Mouse (Mus musculus) spleen, adult 18-20 months (tissue): ENCODE measurements at regions not wholly inside any gene's neighbourhood (a gene's known extent, or its start where the extent isn't known, plus 50 kb on each side); places are given as distances from the start of the nearest gene placed in this dataset.

Experiments
- DNase-seq, 2 experiments: peaks; one replicate each; pipeline ENCODE4 v3.0.0; 2022; ENCODE audit warnings: mixed read lengths in 2 of 2

DNA sequence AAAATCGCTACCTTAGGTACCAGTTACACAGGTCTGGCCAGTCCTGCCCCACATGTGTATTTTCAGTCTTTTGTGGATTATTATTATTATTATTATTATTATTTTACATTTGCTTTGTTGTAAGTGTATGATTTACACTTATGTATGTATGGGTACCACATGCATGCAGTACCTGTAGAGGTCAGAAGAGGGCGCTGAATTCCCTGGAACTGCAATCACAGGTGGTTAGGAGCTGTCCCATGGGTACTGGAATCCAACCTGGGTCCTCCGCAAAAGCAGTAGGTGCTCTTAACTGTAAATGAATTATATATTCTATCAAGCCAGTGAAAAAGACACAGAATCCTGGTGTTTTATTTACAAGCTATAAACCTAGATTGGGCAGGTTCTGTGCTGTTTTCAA is 131.4 kb upstream of the Psmd7 start:
- no peak for DNase-seq

DNA sequence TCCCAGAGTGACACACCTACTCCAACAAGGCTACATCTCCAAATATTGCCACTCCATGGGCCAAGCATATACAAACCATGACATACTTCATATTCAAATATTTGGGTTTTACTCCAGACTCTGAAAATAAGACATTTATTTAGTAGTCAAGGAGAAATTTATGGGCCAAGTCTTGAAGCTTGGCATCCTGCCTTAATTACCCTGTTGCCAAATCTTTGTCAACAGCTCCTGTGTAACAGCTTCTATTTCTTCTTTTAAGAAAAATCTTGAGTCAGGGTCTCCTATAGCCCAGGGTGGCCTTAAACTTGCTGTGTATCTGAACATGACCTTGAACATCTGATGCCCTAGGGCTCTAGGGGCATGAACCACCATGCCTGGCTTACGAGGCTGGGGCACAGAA is 138.5 kb upstream of the Psmd7 start:
- DNase-seq: no peak

DNA sequence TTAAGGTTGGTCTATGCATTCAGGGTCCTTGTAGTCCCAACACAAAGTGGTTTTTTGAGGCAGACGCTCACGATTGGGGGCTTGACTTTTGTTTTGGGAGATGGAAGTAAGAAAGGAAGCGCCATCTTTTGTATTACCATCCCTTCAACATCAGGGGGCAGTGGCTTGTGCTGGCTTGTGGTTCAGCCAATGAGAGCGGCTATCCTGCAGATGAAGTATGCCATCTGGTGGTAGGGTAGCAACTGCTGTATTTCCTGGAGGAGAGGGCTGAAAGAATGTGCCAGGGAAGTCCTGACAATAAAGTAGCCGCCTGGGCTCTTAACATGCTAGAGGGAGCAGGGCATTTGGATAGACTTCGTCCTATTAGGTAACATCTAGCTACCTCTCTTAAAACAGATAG is 139.0 kb upstream of the Psmd7 start:
- no peak for DNase-seq

DNA sequence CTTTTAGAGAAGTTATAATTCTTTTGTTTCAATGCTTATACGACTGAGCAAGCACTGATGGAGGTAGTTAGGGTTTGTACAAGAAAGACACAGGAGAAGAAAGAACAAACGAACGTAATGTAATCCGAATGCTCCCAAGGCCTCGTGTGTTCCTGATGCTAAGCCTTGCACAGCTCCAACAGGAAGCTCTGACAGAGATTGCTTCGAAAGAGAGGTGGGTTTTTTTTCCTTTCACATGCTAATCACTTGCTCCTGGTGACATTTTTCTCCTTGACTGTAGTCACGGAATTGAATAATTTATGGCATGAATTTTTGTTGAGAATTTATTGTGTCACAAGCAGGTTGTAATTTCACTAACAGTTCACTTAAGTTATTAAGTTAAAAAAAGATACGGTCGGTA is 150.8 kb upstream of the Psmd7 start:
- no peak for DNase-seq

DNA sequence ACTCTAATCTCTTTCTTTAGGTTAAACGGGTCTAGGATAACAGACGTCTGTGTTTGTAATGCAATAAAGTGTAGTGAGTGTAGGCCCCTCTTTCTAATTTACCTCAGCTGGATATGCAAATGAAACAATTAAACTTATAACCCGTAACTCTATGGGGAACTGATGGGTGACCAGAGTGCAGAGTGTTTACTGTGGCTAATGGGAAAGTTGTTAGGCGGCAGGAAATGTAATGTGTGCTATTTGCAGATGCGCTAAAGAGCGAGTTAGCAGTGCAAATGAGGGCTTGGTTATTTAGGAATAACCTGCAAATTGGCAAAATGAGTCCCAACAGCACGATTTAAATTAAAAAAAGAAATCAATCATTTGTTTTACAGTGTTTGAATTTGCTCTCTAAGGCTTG is 168.8 kb upstream of the Psmd7 start:
- DNase-seq: no peak

DNA sequence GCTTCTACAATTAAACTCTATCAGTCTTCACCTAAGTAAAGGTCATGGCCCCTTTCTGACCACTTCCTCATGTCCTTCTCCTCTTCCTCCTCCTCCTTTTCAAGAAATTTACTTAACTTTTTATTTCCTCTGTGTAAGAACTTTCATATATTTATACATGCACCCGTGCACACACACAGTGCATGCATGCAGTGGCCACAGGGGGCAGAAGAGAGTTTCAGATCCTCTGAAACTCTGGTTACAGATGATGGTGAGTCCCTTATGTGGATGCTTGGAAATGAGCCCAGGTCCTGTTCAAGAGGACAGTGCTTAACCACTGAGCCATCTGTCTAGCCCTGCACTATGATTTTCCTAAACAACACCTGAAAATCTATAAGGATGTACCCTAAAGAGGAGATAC is 170.4 kb upstream of the Psmd7 start:
- DNase-seq: no peak

DNA sequence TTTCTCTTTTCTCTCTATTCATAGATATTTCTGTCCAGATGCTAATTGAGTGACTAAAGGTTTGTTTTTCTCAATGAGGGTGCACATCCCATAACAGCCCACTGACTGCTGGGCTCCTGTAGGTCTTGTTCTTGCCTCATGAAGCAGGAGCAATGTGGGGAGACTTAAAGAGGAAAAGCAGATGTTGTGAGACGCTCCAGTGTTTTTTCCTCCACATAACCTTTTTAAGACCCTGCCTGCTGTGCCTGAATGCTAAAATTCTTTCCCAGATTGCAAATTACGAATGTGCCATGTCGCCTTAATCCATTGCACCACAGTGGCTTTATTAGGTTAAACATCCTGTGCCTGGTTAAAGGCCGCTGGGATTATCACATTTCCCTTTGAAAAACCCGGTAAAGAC is 165.5 kb upstream of the Zfhx3 start:
- no peak for DNase-seq

DNA sequence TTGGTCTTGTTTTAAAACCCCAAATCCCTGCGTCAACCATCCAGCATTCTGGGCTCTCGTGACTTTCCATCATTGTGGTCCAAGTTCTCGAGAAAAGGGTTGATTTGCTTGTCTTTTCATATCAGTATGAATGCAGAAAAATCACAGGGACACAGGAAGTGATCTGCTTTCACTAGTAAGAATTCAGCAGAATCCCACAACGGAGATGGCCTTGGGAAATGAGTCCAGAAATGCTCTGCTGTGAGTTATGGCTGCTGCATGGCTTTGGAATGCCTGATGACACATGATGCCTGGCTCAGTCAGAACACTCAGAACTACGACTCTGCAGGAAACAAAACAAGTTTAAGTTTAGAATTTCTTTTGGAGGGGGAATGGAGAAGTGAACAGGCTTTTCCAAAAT is 156.7 kb upstream of the Zfhx3 start:
- no peak for DNase-seq

DNA sequence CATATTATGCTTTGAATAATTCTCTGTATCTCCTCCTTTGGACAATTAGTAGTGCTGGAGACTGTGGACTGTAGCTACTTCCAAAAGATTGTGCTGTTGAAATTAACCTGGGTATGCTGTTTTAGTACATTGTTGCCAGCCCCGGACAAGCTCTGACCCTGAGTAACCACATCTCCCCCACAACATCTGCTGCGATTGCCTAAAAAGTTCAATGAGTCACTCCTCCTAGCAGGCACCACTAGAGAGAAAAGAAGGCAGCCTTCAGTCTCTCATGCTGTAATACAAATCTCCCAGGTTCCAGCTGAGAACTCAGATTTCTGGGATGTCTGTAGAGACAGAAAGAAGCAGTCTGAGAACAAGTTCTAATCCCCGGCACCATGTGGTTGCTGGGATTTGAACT is 150.2 kb upstream of the Zfhx3 start:
- no peak for DNase-seq

DNA sequence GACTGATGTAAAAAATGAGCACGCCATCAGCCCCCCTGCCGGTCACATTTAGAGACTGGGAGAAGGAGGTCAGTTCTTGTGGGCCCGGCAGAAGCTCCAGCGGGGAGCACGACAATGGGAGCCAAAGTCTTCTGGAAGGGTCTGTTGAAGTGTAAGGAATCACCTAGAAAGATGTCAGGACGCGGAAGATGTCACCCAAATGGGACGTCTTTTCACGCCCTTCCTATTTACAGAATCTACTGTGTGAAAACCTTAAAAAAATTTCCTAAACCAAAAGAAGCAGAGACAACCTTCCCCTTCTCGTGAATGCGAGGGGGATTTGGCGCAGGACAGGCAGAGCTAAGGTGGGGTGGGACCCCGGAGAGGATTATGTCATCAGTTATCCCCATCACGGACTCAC is 127.5 kb upstream of the Zfhx3 start:
- no peak for DNase-seq

DNA sequence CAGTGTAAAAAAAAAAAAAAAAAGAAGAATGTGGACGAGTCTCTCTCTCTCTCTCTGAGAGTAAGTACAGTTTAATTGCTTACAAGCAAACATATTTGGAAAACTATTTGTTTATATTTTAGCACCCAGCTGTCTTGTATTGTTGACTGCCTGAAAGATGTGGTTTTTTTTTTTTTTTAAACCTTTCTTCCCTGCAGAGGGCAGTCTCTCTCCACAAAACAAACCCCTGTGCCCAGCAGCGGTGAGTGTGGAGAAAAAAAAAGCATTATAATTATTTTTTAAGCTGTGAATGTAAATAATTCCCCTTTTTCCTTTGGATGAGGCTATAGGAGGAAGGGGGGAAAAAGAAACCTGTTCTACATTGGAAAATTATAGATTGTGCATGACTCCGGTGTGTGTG is 126.7 kb upstream of the Zfhx3 start:
- DNase-seq: no peak

DNA sequence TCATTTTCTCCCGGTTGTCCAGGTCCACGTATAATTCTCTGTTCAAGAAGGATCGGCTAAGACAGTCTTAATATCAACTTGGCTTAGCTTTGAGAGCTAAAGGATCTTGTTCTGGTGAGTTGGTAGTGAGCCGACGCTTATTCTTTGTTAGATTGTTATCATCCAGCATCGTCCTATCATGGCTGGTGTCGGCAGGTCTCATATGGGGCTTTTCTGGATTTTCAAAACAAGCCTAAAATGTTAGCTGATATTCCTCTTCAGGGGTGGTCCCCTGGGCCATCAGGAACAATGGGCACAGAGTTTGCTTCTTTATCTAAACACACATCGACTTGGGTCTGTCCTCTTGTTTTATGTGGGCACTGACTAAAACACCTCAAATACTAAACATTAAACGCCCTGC is 124.6 kb upstream of the Zfhx3 start:
- no peak for DNase-seq

DNA sequence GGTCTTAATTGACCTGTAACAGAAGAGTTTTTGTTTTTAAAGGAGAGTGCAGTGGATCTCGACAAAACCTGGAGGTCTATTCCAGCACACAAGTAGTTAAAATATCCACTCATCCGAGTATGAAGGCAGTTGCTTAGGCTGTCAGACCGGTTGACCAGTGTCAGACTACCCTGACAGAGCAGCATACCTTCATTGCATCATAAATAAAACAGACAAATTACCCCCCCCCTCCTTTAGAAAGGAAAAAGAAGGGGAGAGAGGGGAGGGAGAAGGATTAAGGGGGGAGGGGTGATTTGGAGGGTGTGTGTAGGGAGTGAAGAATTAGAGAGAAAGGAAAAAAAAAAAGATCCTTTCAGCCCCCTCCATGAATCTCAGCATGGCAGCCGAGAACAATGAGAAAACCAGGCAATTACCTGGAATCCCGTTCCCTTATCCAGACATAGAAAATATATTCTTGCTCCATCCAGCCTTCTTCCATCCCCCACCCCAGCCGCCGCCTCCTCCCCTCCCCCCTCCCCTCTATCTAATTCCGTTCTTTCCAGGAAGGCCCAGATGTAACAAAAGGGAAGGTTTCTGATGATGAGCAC is 122.2 kb upstream of the Zfhx3 start:
- DNase-seq: no peak

DNA sequence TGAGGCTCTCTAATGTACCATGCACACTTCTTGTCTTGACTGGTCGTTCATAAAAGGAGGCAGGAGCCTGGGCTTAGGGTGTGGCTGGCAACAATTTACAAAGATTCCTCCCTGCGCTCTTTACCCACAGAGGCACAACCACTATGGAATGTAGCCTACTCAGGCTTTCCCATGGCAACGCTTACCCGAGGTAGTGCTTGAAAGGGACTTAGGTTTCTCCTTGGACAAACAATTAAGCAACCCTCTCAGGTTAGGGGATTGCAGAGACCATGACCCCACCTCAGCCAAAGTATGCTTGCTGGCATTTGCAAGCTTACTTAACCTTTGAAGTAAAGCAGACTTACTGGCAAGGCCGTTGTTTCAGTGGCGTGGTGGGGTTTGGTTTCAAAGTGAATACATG is 120.9 kb upstream of the Zfhx3 start:
- no peak for DNase-seq

DNA sequence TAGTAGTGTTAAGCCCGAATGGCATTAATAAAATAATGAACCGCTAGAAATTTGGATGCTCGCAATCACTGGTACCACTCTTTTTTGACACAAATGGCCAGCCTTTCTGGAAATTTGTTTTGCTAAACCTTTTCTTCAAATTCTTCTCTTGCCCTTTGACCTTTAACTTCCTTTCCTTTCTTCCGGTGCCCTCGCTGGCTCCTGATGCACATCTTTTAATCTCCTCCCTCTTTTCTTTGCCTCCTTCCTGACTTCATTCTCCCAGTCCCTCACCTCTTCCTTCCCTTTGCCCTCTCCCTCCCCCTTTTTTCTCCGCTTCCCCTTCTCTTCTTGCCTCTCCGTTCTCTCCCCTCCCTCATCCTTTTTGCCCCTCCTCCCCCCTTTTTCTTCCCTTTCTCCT is 118.3 kb upstream of the Zfhx3 start:
- DNase-seq: no peak

DNA sequence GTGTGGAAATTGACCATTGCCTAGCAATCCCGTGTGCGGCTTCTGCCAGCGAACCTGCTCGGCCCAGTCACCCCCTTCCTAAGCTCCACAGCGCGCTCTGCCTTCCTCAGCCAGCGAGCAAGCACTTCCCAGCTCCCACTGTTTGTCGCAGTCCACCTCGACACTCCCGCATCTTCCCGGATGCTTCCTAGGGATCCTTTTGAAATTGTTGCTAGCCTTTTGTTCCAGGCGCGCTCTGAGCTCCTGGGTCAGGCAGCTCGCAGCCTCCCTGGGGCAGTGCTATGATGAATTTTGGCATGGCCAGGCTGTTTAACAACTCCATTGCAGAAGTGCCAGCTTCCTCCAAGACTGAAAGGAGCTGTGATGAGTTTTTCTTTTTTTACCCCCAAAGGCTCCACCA is 117.8 kb upstream of the Zfhx3 start:
- DNase-seq: no peak

DNA sequence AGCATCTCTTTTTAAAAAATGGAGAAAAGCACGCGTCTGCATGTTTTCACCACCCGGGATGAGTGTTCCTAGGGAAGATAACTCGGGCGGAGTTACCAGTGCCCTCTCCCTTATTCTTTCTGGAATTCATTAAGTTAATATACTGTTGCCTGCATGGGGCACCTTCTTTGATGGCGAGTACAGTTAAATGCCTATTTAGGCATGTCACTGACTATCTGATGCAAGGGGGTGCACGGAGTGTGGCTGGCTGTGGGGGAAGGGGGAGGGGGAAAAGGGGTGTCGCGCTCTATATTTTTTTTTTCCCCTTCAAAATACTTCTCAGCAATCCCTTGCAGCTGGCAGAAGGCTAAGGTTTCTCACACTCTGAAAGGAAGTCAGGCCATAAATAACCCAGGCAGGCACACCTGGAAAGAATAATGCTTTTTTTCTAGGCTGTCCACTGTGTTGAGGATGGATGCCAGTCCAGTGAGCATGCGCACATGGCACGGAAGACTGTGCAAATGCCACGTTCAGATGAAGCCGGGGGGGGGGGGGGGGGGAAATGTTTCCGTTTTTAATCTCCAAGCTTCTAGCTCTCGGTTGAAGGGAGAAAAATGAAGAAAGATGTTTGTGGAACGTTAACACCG is 114.8 kb upstream of the Zfhx3 start:
- no peak for DNase-seq

DNA sequence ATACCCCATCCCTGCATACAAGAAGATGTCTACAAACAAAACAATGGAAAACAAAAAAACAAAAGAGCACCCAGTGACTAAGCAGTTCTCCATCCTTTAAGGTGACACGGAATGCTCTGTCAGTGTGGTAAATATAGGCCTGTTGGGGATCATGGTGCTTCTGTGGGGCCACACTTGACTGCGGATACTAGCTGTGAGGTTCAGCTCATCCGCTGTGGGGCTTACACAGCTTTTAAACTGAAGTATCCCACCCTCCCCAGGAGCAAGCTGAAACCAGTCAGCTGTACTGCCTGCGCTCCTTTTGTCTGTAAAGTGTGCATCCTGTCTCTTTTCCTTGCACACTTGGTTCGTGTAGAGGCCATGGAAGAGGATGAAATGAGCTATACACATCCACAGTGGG is 113.9 kb upstream of the Zfhx3 start:
- DNase-seq: no peak

DNA sequence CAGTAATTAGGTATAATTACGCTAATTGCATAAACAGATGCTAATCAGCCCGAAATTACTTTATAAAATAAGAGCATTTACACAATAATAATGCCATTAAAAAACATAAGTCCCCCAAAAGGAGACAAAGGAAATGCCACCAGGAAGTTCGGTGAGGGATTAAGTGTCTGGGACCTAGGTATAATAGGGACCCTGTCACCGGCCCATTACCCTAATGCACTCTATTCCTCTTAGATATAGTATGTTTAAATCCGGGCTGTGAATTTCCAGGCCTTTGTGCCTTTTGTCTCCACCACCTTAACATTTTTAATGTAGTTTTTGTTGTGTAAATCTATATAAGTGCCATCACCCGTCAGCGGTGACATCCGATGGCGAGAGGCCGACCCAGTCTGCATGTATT is 109.0 kb upstream of the Zfhx3 start:
- no peak for DNase-seq

DNA sequence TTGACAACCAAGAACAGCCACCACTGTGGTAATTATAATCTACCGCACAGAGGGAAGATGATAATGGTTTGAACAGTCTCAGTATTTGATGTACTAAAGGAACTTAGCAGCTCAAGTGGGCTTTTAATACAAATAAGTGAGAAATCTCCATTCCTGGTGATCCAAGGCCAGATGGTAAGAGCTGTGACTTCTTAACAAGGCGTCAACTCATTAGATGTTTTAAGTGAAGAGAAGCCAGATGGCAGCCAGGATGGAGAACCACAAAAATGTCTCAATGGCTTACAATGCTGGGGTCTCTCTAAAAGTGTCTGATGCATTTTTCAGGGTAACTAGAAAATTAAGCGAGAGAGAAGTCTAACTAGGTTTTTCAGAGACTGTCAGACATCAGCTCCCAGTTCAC is 96.3 kb upstream of the Zfhx3 start:
- no peak for DNase-seq

DNA sequence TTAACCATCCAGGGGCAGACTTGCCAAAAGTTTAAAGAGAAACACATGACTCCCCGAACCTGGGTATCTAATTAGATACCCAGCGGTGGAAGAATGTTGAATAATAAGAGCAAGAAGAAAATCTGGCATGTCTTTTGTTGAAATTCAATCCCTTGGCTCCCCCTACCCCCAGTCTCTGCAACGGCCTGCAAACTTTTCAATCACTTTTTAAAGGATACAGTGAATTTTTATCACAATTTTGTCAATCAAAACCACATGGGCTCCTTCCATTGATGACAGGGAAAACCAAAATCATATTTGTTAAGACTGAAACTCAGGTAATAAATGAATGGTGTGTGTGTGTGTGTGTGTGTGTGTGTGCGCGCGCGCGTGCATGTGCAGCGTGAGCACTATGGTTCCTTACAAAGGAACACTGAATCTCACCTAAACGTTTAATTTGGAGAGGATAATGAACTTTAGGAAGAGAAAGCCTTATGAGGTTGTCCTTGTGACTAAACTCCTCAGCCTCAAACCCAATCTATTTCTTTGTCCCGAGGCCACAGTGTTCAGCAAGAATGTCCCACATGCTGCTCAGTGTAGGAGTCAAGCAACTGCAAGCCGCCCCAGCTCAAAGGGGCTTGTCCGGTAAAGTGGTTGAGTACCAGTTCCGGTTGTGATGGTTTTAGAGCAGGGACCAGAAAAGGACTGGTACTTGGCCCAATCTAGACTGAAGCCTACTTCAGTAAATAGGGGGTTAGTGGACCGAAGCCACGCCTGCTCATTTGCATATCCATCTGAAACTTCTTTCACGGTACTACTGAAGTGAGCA is 91.0 kb upstream of the Zfhx3 start:
- DNase-seq: no peak

DNA sequence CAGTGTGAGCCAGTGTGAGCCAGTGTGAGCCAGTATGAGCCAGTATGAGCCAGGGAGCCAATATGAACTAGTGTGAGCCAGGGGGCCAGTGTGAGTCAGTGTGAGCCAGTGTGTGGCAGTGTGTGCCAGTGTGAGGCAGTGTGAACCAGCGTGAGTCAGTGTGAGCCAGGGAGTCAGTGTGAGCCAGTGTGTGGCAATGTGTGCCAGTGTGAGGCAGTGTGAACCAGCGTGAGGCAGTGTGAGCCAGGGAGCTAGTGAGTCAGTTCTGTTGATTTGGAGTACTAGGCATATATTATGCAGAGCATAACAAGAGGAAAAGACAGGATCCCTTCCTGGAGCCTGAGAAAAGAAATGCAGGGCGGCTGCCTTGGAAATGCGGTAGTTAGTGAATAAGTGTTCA is 82.7 kb upstream of the Zfhx3 start:
- no peak for DNase-seq

DNA sequence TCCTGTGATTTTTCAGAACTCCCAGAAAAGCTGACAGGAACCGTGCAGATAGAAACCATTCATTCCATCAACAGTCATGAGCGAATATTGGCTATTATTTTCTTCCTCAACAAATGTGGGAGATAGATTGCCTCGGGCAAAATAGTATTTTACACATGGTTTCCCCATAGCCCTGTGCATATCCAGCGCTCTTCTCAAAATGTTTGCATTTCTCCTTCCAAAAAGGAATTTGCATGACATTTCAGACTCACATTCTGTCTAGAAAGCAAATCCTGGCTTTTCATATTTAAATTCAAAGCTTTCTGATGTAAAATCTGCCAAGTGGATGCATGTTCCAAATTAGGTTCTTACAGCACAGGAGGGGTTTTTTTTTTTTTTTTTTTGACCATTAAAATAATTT is 82.2 kb upstream of the Zfhx3 start:
- no peak for DNase-seq

DNA sequence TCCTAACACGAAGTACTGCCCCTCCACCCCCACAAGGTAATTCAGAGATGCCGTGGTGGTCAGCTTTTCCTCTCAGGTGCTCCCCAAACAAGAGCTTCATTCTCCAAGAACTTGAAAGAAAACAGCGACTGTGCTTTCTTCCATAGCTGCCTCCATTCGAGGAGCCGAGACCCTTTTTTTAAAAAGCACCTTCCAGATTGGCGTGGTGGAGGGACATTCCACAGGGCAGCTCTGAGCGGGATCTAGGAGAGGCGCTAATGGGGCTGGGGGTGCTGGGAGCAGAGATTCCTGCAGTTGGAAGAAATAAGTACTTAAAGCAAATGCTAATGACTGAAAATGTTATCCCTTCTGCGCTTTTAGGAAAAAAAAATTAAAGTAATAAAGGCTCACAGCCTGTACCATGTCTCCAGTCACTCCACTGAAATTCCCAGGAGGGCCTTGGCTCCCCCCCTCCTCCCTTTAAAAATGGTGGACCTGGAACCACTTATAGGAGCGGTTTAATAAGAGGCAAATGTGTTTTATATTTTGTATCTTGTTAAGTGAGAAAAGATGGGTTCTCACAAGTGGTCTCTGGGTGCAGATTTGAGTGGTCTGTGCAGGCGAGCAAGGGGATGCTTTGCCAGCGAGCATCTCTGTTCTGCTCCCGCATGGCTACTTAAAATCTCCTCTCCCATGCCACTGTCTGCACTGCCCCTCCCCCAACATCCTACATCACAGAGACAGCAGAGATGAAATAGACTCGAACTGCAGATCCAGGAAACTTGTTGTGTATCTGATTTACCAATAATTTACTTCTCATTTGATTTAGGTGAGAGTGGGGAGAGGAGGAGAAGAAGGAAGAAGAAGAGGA is 77.4 kb upstream of the Zfhx3 start:
- no peak for DNase-seq
